Mouse (Mus musculus) NIH3T3 (cell line): ENCODE data around the gene Ppih.
"Not testable (repeated sequence)": the region's sequence is repeated elsewhere in the genome, so short reads cannot be mapped to it uniquely, and the experiment has no call there.

ENCODE experiments used
- DNase-seq: peaks from one replicate; pipeline ENCODE4 v3.0.0-alpha.2; 2012; ENCODE audit warnings: low read depth

Ppih gene

GRCm38 (mm10) chr4:119291921-119292320, 28.4 kb downstream of the Ppih start:
- no peak for DNase-seq

- DNase-seq, result no peak
Measured at GRCm38 (mm10) chr4:119285336-119285735, 35.0 kb downstream of the Ppih start.

GRCm38 (mm10) chr4:119284861-119285260, 35.5 kb downstream of the Ppih start:
- no peak for DNase-seq

- not testable (repeated sequence) for DNase-seq
Measured at GRCm38 (mm10) chr4:119278784-119279183, 41.6 kb downstream of the Ppih start.

GRCm38 (mm10) chr4:119275726-119276125, 44.6 kb downstream of the Ppih start:
- no peak for DNase-seq

GRCm38 (mm10) chr4:119275226-119275625, 45.1 kb downstream of the Ppih start:
- no peak for DNase-seq

GRCm38 (mm10) chr4:119274627-119275026, 45.7 kb downstream of the Ppih start:
- no peak for DNase-seq

- DNase-seq, result no peak
Measured at GRCm38 (mm10) chr4:119266606-119267005, 53.7 kb downstream of the Ppih start.

GRCm38 (mm10) chr4:119263459-119263858, 56.9 kb downstream of the Ppih start:
- DNase-seq, result no peak

- no peak for DNase-seq
Measured at GRCm38 (mm10) chr4:119262483-119262882, 57.9 kb downstream of the Ppih start.

GRCm38 (mm10) chr4:119261087-119261713, 59.1 kb downstream of the Ppih start:
- no peak for DNase-seq

- DNase-seq, result no peak
Measured at GRCm38 (mm10) chr4:119259344-119260254, 60.7 kb downstream of the Ppih start.

GRCm38 (mm10) chr4:119257083-119257482, 63.3 kb downstream of the Ppih start:
- no peak for DNase-seq

GRCm38 (mm10) chr4:119255351-119255750, 65.0 kb downstream of the Ppih start, which contains the start of gene Cldn19:
Gene Cldn19 (plus strand): TSS chr4:119255414.
- peak; percentile 27 for DNase-seq

- peak; percentile 44 for DNase-seq
Measured at GRCm38 (mm10) chr4:119254012-119254618, 66.2 kb downstream of the Ppih start.

GRCm38 (mm10) chr4:119252025-119252808, 68.1 kb downstream of the Ppih start:
- DNase-seq, result no peak
